Mouse (Mus musculus): Measurements from ENCODE around the gene Xxylt1. TPM values are rescaled to one million over a fixed set of nuclear protein-coding genes. Genes with fewer than 3 reads are reported as not detected.

Xxylt1 gene
- polyA plus RNA-seq, 1 experiment = 18.0 TPM

DNA sequence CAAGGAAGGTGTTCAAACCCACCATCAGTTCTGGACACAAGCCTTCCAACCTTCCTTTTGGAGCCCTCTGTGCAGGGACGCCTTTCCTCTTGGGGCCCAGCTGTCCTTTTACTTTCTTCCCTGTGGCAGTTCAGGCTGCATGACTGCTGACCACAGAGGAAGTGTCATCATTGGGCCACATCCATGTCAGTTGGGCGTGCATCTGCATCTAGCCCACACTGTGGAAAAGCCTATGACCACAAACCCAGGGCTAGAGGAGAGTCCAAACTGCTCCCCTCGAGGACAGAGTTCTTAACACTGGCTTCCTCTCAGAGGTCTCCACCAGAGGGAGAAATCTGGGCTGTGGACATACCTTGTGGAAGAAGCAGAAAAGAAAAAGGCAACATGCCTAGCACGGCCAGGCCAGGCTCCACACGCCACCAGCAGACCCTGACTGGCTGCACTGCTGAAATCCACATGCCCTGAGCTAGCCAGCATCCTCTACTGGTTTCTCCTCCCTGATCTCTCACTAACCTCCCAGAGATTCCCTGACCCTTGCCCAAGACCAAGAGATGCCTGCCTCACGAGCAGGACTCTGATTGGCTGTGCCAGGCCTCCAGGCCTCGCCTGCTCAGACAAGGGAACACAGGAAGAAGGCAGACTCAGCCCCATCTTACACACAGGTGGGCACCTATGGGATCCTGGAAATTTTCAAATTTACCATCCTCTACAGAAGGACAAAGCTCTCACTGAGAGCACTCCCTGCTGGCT, 112.7 kb downstream of the Xxylt1 start:
- no peaks in the 10 kb centered on the region for H3K36me3 ChIP-seq (ENCODE audit: control insufficient read depth, insufficient read depth, low read length)
- H3K4me1 ChIP-seq (ENCODE audit: control insufficient read depth, insufficient read depth, insufficient read length) = peaks cover 35% of the 10 kb centered on the region; the same call in 1 of the 2 replicates
- no peaks in the 10 kb centered on the region for H3K27me3 ChIP-seq (ENCODE audit: control insufficient read depth, insufficient read depth, low read length)
- H3K27ac ChIP-seq (ENCODE audit: insufficient read depth, low read length) = no peak overlapping the region
- H3K4me3 ChIP-seq (ENCODE audit: extremely low read depth, insufficient read depth, insufficient read length) = no peak overlapping the region
- 42% methylated on average over 7 of the region's 7 CpGs for WGBS
- no peak for DNase-seq (ENCODE audit: low read depth in 1 of 2, low spot score in 2 of 2)
- TF ChIP-seq POLR2A (IDR thresholded peaks at IDR 0.05; ENCODE audit: low read depth, low read length) (no peak), CTCF (IDR thresholded peaks at IDR 0.05; ENCODE audit: extremely low read depth, insufficient read depth, insufficient read length, insufficient replicate concordance) (no peak)

DNA sequence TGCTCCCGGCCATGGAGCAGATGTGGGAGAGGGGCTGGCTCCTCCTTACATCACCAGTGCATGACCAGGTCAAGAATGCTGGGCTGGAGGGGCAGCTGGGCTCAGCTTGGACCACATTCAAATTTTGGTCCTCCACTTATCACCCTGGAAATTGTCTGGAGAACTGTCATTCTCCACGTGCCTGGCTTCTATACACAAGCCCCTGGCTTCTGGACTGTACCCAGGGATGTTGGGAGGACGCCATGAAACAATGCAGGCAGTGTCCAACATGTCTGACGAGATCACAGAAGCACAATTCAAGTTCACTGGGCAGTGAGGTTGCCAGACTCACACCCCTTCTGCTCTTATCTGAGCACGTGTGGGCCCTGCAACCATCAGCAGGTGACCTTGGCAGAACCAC, 114.5 kb downstream of the Xxylt1 start:
- no peaks in the 10 kb centered on the region for H3K27me3 ChIP-seq (ENCODE audit: control insufficient read depth, insufficient read depth, low read length)
- DNase-seq (ENCODE audit: low read depth in 1 of 2, low spot score in 2 of 2) = no peak
- TF ChIP-seq CTCF (IDR thresholded peaks at IDR 0.05; ENCODE audit: extremely low read depth, insufficient read depth, insufficient read length, insufficient replicate concordance) (no peak), POLR2A (IDR thresholded peaks at IDR 0.05; ENCODE audit: low read depth, low read length) (no peak)
- no peaks in the 10 kb centered on the region for H3K36me3 ChIP-seq (ENCODE audit: control insufficient read depth, insufficient read depth, low read length)
- no peak overlapping the region for H3K4me3 ChIP-seq (ENCODE audit: extremely low read depth, insufficient read depth, insufficient read length)
- H3K4me1 ChIP-seq (ENCODE audit: control insufficient read depth, insufficient read depth, insufficient read length) = peaks cover 42% of the 10 kb centered on the region; the same call in 1 of the 2 replicates
- no peak overlapping the region for H3K27ac ChIP-seq (ENCODE audit: insufficient read depth, low read length)
- 81% methylated on average over 5 of the region's 5 CpGs for WGBS

DNA sequence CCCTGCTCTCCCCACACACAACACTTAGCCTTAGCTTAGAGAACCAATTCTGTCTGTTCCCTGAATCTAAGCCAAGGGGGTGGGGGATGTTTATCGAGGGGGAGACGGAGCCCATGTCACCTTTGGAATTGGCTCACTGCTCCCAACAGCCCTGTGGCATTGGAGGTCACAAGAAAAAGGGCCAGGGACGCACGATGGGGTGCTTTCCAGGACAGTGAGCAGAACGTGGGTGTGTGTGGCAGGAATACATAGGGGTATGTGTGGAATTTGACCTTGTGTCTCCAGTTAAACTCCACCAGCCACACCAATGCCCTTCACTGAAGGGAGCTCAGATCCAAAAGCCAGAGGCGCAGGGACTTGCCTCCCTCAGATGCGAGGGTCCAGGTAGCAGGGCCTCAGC, 116.3 kb downstream of the Xxylt1 start:
- no peaks in the 10 kb centered on the region for H3K36me3 ChIP-seq (ENCODE audit: control insufficient read depth, insufficient read depth, low read length)
- no peak overlapping the region for H3K4me3 ChIP-seq (ENCODE audit: extremely low read depth, insufficient read depth, insufficient read length)
- DNase-seq (ENCODE audit: low read depth in 1 of 2, low spot score in 2 of 2) = no peak
- H3K4me1 ChIP-seq (ENCODE audit: control insufficient read depth, insufficient read depth, insufficient read length) = peaks cover 51% of the 10 kb centered on the region; the same call in 1 of the 2 replicates
- WGBS = 83% methylated on average over 7 of the region's 7 CpGs
- no peak overlapping the region for H3K27ac ChIP-seq (ENCODE audit: insufficient read depth, low read length)
- TF ChIP-seq CTCF (IDR thresholded peaks at IDR 0.05; ENCODE audit: extremely low read depth, insufficient read depth, insufficient read length, insufficient replicate concordance) = no peak
- no peak for TF ChIP-seq POLR2A (IDR thresholded peaks at IDR 0.05; ENCODE audit: low read depth, low read length)
- H3K27me3 ChIP-seq (ENCODE audit: control insufficient read depth, insufficient read depth, low read length) = no peaks in the 10 kb centered on the region

DNA sequence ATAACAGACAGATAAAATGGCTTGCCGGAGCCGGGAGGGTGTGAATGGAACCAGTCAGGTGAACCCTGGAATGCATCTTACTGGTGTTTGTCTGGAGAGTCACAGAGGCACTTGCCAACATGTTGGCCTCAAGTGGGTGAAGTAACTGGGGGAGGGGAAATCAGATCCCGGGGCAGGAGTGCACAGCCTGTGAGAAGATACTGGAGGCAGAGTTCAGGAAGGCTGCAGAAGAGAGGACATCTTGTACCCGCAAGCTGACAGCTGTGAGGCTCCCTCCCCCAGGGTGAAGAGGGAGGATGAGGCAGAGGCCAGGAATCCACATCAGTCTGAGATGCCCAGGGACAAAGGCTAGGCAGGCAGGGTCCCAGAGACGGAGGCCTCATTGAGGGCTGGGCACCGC, 116.8 kb downstream of the Xxylt1 start:
- WGBS = 89% methylated on average over 6 of the region's 6 CpGs
- Histone ChIP-seq H3K4me3 (ENCODE audit: extremely low read depth, insufficient read depth, insufficient read length) (no peak overlapping the region), H3K4me1 (ENCODE audit: control insufficient read depth, insufficient read depth, insufficient read length) (peaks cover 51% of the 10 kb centered on the region; the same call in 1 of the 2 replicates), H3K27ac (ENCODE audit: insufficient read depth, low read length) (no peak overlapping the region), H3K36me3 (ENCODE audit: control insufficient read depth, insufficient read depth, low read length) (no peaks in the 10 kb centered on the region), H3K27me3 (ENCODE audit: control insufficient read depth, insufficient read depth, low read length) (no peaks in the 10 kb centered on the region)
- TF ChIP-seq CTCF (IDR thresholded peaks at IDR 0.05; ENCODE audit: extremely low read depth, insufficient read depth, insufficient read length, insufficient replicate concordance) (no peak), POLR2A (IDR thresholded peaks at IDR 0.05; ENCODE audit: low read depth, low read length) (no peak)
- DNase-seq (ENCODE audit: low read depth in 1 of 2, low spot score in 2 of 2) = no peak

DNA sequence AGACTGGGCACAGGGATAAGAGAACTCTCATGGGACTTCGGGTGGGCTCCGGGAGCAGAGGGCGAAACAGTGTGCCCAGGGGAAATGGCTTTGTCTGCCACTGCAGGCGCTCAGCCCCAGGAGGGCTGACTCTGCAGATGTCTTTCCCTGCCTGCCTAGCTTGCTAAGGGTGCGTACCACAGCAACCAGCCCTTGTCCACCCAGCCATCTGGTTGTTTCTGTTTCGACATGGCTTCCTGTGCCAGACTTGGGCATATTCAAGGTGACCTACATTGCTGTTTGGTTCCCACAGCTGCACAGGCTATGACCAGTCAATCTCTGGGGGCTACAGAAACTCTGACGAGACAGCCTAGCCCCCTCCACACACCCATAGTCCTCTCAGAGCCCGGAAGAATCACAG, 118.7 kb downstream of the Xxylt1 start:
- Histone ChIP-seq H3K4me3 (ENCODE audit: extremely low read depth, insufficient read depth, insufficient read length) (no peak overlapping the region), H3K4me1 (ENCODE audit: control insufficient read depth, insufficient read depth, insufficient read length) (peaks cover 36% of the 10 kb centered on the region; the same call in 1 of the 2 replicates), H3K36me3 (ENCODE audit: control insufficient read depth, insufficient read depth, low read length) (no peaks in the 10 kb centered on the region), H3K27me3 (ENCODE audit: control insufficient read depth, insufficient read depth, low read length) (no peaks in the 10 kb centered on the region), H3K27ac (ENCODE audit: insufficient read depth, low read length) (peak overlapping the region; percentile 28; the same call in 1 of the 2 replicates)
- DNase-seq (ENCODE audit: low read depth in 1 of 2, low spot score in 2 of 2) = peak in 1 of 2 experiments; percentile 17
- TF ChIP-seq CTCF (IDR thresholded peaks at IDR 0.05; ENCODE audit: extremely low read depth, insufficient read depth, insufficient read length, insufficient replicate concordance) (no peak), POLR2A (IDR thresholded peaks at IDR 0.05; ENCODE audit: low read depth, low read length) (no peak)
- WGBS = 28% methylated on average over 8 of the region's 8 CpGs

DNA sequence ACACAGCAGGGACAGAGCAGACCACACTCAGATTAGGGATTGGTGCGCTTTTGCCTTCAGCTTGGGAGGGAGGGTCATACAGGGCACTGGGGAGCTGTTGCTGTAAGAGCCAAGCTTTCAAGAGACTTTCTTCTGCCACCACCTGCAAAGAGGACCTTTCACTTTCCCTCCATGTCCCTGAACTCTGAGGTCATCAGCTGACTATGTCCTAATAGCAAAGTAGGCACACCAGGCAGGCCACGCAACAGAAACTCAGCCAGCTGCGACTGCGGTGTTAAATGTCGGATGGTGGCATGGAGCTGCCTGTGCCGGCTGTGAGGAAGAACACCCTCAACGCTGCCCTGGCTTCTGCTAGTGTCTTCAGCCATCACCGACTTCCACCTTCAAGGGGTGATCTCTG, 120.1 kb downstream of the Xxylt1 start:
- no peak for TF ChIP-seq CTCF (IDR thresholded peaks at IDR 0.05; ENCODE audit: extremely low read depth, insufficient read depth, insufficient read length, insufficient replicate concordance)
- Histone ChIP-seq H3K27me3 (ENCODE audit: control insufficient read depth, insufficient read depth, low read length) (no peaks in the 10 kb centered on the region), H3K36me3 (ENCODE audit: control insufficient read depth, insufficient read depth, low read length) (peaks cover 5% of the 10 kb centered on the region; the same call in 1 of the 2 replicates), H3K4me1 (ENCODE audit: control insufficient read depth, insufficient read depth, insufficient read length) (peaks cover 27% of the 10 kb centered on the region; the same call in 1 of the 2 replicates), H3K27ac (ENCODE audit: insufficient read depth, low read length) (no peak overlapping the region), H3K4me3 (ENCODE audit: extremely low read depth, insufficient read depth, insufficient read length) (no peak overlapping the region)
- no peak for DNase-seq (ENCODE audit: low read depth in 1 of 2, low spot score in 2 of 2)
- 64% methylated on average over 8 of the region's 8 CpGs for WGBS

DNA sequence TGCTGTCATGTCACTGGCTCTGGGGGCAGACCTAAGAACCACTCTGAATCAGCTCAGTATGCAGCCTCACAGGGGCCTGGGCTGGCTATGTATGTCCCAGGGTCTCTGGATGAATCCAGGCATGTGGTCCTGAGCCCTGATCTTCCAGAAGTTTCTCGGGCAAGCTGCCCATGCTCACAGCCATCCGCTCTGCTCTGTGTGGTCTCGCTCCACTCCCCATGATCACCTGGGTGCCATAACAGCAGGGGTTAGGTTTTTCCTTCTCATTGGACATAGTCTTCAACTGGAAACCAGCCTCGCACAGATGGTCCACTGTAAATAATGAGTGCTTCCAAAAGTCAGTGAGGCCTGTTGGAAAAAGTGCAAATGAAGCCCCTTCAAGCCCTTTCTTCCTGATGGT, 121.0 kb downstream of the Xxylt1 start:
- H3K4me1 ChIP-seq (ENCODE audit: control insufficient read depth, insufficient read depth, insufficient read length) = peaks cover 27% of the 10 kb centered on the region; the same call in 1 of the 2 replicates
- WGBS = 92% methylated on average over 4 of the region's 4 CpGs

More for the DNA sequence above, 121.0 kb downstream of the Xxylt1 start:
- no peak for TF ChIP-seq CTCF (IDR thresholded peaks at IDR 0.05; ENCODE audit: extremely low read depth, insufficient read depth, insufficient read length, insufficient replicate concordance)
- no peak for TF ChIP-seq POLR2A (IDR thresholded peaks at IDR 0.05; ENCODE audit: low read depth, low read length)
- Histone ChIP-seq H3K27ac (ENCODE audit: insufficient read depth, low read length) (no peak overlapping the region), H3K27me3 (ENCODE audit: control insufficient read depth, insufficient read depth, low read length) (no peaks in the 10 kb centered on the region), H3K4me3 (ENCODE audit: extremely low read depth, insufficient read depth, insufficient read length) (no peak overlapping the region), H3K36me3 (ENCODE audit: control insufficient read depth, insufficient read depth, low read length) (peaks cover 5% of the 10 kb centered on the region; the same call in 1 of the 2 replicates)
- DNase-seq (ENCODE audit: low read depth in 1 of 2, low spot score in 2 of 2) = no peak

Measured in spleen, adult 2 months (tissue).